Mouse (Mus musculus) megakaryocyte, adult 5-6 weeks (primary cell): ENCODE data around the gene Ripply3. TPM values are rescaled to one million over a fixed set of nuclear protein-coding genes. Genes with fewer than 3 reads are reported as not detected.
A peak's percentile ranks its signal among the peaks of the same experiment; 100 is the strongest.
"Not testable (repeated sequence)": the region's sequence is repeated elsewhere in the genome, so short reads cannot be mapped to it uniquely, and the experiment has no call there.

ENCODE experiments used
- ATAC-seq: 2 replicates; pipeline ENCODE4 v1.8.0; 2016; ENCODE audit warnings: mild to moderate bottlenecking, inconsistent platforms; ENCODE audit not compliant: poor library complexity, severe bottlenecking
- total RNA-seq, 2 experiments: library from RNA; stranded (forward) in 1 of 2; stranded (reverse) in 1 of 2; fragments of 153-499, 151-499 nt in 1 of 2; fragments of 221-1000, 200-1000 nt in 1 of 2; gene quantifications; 2 replicates each; pipeline versions ENCODE4 v1.2.3 to v1.2.4; 2015 to 2017

The Ripply3 gene
- total RNA-seq, 2 experiments from 2014 or later, result not detected

DNA sequence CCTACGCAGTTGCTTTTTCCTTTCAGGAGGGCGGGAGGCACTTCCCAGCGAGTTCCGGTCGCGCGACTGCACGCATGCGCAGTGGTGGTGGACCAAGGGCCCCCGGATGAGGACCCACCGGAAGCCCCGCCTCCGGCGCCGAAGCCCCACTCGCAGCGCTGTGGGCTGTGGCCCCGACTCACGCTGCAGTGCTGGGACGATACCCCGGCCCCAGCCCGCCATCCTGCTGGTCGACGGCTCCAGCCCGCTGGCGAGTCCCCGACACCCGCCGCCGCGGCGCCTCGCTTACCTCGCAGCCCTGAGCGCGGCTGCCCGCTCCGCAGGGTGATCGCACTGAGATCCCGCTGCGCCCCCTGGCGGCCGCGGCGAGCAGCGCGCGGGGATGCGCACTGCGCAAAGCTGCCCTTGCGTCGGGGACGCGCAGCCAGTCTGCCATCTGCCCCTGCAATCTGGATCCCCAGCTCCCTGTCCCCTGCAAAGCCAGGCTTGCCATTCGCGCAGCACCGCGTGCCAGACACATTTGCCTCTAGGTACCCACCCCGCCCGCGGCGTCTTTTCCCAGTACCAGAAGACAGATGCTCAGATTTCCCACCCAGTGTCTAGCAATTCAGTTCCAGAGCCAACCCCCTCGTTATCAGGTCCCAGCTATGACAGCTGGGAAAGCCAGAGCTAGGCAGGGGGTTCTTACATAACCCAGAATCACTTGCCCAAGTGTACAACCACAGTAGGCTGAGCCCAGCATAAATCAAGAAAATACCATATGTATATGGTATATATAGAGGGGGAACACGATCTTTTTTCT is 14.8 kb upstream of the Ripply3 start, which contains the start of gene Hlcs:
Gene Hlcs (minus strand): TSS at position 343 of the 802 bp plus-strand sequence.
- ATAC-seq, result peak; percentile 86

DNA sequence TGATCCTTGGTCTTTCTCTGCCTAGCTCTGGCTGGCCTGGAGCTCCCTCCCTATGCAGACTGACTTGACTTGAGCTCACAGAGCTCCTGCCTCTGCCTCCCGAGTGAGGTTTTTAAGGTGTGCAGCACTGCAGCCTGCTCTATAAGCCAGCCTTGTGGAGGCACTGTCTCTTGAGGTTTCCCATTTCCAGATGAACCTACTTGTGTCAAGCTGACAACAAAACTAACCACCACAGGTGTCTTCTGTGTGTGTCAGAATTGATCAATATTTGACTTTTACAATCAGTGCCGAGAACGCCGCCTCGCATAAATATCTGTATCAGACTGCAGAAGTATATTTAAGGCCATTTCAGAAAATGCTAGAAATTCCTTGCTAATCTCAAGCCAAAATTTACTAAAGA is 13.6 kb upstream of the Ripply3 start:
- ATAC-seq, result no peak

DNA sequence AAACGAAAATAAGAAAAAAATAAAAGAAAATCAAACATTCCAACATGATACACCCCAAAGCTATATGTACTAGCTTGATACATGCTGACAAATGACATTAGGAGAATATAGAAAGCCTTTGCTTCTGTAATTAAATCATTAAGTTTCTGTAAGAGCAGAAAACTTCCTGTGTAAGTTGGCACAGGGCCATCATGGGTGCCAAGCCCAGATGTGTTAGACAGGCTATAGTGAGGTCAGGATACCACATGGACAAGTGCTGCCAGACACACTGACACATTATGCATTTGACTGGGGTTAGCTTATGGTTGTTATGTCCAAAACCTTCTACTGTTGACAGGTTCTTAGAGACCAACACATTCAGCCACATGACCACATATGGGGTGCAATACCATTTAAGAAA is 13.0 kb upstream of the Ripply3 start:
- no peak for ATAC-seq

DNA sequence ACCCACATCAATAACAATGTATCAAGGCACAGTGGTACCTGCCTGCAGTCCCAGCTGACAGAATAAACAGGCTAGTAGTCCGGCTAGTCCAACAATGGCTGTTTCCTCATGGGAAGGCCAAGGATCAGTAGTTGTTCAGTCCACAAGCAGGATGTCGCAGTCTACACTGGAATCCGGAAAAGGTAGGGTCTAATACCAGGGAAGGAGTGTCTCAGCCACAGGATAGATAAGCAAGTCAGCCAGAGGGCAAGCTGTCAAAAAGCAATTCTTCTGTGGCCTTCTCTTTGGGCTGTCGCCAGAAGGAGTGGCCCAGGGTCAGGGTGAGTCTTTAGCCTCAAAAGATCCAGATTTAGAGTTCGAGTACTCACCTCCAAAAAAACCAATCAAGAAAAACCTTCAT is 10.5 kb upstream of the Ripply3 start:
- no peak for ATAC-seq

DNA sequence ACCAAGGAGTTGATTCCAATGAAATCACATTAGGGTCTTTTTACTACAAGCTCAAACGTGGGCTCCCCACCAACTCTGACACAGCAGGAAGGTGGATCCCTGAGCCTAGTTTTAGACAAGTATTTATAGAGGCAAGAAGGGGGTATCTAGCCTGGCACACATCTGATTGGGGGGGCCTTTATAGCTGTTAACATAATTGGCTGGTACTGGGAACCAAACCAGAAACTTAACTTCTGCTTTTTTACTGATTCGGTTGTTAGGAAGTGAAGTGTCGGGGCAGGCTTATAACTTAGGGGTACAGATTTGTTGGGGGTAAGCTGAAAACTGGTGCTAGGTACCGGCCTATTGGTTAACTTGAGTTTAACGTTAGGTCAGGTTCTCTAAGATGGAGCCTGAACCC is 8.0 kb upstream of the Ripply3 start:
- no peak for ATAC-seq

DNA sequence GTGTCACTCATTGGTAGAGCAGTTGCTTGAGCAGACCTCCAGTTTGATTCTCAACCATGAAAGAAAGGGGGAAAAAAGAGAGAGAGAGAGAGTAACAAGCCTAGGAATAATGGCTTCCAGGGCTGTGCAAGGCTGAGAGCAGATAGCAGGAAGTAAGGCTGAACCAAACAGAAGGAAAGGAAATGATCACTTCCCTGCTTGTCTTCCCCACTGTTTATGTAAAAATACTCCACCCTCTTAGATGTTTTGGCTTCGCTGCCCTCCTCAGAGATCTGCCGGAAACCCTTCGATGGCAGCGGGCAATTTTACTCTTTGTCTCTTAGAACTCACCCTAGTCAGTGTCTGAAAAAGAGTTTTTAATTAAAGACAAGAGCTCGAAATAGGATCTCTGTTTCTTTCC is 4.5 kb upstream of the Ripply3 start:
- ATAC-seq, result no peak

DNA sequence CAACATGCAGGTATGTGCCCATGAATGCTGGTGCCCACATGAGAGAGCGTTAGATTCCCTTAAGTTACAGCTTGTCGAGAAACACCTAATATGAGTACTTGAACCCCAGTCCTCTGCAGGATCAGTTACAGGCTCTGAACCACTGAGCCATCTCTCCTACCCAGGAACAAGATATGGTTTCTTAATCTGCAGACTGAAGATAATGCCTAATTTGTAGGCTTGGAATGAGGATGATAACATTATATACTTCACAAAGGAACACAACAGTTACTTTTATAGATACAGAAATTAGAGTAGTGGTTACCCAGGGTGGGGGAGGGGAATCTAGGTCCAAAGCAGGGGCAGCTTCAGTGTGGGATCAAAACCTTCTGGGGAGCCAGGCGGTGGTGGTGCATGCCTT is 2.2 kb upstream of the Ripply3 start:
- no peak for ATAC-seq

DNA sequence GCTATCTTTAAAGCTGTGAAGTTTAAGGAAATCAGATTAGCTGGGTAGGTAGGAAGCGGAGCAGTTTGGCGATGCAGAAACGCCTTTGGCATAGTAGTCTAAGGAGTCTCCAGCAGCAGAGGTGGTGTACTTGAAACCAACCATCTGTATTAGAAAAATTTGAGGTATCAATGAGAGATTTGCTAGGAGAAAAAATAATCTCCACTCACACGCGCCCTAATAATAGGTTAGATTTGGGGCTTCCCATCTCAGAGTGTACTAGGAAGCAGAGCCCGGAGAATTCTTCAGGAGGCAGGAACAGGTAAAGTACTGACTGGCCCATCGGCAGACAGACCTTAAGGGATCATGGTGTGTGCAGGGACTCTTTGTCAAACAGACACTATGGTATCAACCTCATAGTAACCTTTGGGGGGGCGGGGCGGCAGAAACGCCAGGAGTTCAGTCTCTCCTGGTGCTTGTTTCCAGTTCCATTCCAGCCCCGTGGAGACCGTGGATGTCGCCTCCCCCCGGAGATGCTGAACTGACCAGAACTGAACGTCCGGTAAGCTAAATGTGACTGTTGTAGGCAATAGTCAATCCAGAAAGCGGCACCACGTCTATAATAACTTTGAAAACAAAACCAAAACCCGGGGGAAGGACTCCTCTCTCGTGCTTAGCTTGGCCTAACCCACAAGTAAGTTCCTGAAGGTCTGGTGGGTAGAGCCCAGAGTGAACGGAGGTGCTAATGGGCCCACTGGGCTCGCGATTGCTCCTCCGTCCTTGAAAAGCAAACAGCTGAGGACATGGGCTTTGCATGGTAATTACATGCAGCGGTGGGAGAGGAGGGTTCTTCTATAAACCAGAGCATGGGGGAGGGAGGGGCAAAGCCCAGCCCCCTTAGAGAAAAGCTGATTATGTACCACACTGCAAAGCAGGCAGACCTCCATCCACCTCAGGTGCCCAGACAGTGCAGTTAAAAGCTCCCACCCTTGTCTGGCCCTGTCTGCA is 954 bp downstream of the Ripply3 start:
- 0 out of 2 replicates have a peak, but pooled peaks have one; percentile 17 for ATAC-seq

DNA sequence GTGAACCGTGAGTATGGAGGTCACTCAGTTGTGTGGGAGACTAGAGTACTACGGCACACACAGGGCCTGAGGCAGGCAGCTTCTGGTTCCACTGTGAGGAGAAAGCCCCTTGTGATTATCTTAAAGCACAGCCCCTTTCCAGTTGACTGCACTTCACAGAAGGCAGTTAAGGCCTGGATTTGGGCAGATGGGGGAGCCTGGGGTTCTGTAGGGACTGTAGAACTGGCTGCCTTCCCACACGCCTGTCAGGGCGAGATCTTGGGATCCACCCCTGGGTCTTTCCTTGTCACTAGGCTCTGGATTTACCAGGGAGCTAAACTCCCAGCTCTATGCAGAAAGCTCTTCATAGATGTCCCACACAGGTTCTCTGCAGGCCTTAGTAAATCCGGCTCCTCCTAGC is 2.2 kb downstream of the Ripply3 start:
- ATAC-seq, result no peak

DNA sequence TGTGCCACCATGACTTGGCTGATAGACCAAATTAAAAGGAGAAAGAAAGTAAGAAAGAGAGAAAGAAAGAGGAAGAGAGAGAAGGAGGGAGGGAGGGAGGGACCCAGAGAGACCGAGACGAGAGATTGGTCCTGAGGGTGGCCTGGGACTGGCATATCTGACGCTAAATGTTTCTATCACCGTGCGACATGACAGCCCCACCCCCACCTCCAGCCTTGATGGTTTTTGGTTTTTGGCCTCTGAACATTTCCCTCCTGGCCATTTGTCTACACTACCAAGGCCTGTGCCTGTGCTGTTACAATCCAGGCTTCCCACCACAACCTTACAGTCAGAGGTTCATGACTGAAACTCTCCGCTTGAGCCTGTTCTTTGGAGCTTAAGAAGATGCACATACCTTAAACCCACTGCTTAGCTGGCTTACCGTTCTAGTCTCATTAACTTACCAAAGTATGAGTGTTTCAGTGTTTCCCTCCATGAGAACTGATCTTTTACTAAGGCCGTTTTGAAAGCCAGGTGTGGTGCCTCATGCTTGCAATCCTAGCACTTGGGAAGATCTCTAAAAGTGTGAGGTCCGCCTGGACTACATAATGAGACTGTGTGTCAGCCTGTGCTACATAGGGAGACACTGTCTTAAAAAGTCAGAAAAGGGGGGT is 3.1 kb downstream of the Ripply3 start:
- no peak for ATAC-seq

DNA sequence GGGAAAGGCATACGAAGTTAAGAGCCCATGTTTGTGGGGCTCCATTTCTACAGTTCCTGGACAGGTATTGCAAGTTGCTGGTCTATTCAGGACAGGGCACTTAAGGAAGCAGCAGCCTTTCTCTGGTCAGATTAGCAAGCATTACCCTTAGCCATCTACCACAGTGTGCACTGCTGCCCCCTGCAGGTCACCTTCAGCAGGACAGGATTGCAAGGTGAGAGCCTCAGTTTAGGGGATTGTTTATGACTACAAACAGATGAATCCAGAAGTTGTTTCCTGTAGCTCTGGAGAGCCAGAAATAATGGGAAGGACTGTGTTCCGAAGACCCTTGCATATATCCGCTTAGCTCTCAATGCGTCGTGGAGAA is 3.6 kb downstream of the Ripply3 start:
- ATAC-seq, result peak; percentile 76

DNA sequence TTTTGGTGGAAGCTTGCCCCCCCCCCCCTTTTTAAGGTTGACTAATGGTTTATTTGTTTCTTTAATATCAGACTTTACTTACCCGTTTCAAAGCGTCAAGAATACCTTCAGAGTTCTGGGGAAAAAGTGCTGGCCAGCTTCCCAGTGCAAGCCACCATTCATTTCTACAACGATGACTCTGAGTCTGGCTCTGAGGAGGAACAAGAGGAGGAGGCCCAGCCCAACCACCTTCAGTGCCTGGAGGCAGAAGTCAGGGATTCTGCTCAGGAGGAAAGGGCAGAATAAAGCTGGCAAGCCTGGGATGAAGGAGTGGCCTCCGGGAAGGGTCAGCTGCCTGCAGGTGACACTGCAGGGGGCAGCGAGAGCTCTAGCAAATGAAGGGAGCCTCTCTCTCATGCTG is 7.4 kb downstream of the Ripply3 start:
- no peak for ATAC-seq

DNA sequence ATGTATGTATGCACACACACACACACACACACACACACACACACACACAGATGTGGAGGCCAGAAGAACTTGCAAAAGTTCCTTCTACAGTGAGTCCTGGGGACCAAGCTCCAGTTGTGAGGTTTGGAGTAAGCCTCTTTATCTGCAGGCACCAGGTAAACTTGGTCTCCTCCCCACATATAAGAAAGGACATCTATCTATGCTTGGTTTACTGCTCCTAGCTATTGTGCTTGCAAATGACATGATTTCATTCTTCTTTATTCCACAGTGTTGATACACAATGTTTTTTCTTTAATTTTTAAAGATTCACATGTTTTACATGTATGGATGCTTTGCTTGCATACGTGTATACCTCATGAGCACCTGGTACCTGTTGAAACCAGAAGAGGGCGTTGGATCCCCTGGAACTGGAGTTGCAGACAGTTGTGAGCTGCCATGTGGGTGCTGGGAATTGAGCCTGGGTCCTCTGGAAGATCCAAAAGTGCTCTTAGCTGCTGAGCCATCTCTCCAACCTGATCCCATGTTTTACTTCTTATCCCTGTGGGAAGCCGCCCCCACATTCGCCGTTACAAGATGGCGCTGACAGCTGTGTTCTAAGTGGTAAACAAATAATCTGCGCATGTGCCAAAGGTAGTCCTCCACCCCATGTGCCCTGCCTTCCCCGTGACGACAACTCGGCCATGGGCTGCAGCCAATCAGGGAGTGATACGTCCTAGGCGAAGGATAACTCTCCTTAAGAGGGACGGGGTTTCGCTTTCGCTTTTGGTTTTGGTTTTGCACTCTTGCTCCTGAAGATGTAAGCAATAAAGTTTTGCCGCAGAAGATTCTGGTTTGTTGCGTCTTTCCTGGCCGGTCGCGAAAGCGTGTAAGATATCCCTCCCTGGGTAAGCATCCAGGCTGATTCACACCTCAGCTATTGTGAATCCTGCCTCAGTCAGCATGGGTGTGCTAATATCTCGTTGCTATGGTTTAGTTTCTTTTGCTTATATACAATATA is 11.2 kb downstream of the Ripply3 start:
- ATAC-seq, result not testable (repeated sequence)

DNA sequence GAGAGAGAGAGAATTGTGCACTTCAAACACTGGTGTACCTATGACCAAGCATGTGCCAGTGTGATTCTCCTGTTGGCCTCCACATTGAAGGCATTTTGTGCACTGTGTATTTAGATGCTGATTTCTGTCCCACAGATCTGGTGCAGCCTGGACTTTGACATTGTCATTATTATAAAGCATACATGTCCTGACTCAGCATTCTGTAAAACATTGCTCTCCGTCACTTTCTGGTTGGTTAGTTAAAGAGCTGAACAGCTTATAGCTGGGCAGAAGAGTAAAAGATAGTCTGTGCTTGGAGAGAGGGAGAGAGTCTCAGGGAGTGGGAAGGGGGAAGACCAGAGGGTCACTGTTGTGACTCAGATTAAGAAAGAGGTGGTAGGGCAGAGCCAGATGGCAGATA is 17.5 kb downstream of the Ripply3 start:
- ATAC-seq, result no peak

DNA sequence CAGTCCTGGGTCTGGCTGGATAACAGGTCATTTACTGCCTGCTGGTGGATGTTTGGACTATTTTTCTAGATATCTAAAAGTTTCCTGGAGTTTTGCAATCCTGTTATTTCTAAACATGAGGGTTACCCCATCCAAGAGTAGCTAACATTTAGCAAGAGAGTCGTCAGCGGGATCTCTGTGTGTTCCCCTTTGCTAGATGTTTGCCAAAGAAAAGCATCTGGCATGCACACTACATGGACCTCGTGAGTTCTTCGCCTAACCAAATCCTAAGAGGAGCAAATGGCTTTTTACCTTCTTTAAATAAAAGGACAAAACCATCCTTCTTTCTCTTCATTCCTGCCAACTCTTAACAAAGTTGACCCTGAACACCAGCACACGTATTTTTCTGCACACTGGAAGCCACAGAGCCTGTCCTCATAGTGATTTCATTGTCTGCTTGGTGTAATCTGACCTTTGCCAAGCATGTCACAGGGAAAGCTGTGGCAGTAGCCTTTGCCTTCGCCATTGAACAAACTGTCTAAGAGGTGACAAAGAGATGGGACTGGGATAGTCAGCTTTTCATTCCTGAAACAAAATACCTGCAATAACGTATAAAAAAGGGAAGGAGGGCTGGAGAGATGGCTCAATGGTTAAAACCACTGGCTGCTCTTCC is 19.0 kb downstream of the Ripply3 start:
- peak; percentile 30; the same call in 1 of the 2 replicates for ATAC-seq

DNA sequence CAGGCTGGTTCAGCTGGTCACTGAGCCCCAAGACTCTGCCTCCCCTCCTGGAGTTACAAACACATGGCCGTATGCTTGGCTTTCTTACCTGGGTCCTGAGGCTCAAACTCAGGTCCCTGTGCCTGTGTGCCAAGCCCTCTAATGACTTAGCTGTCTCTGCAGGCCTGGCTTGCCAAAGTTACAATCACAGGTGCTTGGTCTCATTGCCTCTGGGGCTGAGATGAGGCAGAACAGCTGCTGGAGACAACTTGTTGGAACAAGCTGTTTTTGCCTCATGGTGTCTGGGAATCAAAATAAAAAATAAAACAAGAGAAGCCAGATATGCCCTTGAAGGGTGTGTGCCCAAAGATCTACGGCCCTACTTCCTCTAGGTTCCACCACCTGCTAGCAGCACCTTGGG is 20.6 kb downstream of the Ripply3 start:
- ATAC-seq, result no peak

DNA sequence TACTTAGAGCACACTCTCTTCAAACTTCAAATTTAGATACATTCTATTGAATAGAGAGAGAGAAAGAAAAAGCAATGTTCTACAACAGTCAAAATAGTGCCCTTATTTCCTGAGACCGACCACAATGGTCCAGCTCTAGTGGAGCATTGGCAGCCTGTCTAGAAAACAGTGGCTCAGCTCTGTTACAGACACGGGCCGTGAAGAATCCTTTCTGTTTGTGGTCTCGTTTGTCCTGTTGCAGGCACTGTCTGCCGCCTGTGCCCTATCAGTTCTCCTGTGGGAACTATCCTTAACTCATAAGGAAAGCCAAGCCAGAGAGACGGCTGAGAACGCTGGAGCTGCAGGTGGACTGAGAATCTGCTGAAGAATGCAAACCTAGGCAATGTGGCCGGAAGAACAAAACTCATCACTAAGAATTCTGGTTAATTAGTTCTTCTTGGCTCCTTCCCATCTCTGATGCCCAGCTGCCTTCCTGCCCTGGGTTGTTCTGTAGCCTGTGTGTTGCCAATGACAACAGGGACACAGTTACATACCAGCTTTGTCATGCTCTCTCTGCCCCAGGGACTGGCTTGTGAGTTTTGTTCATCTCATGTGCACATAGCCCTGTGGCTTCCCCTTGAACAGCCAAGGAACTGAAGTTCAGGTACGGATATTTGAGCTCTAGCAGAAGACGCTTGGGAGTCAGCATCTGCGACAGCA is 21.5 kb downstream of the Ripply3 start:
- no peak for ATAC-seq

DNA sequence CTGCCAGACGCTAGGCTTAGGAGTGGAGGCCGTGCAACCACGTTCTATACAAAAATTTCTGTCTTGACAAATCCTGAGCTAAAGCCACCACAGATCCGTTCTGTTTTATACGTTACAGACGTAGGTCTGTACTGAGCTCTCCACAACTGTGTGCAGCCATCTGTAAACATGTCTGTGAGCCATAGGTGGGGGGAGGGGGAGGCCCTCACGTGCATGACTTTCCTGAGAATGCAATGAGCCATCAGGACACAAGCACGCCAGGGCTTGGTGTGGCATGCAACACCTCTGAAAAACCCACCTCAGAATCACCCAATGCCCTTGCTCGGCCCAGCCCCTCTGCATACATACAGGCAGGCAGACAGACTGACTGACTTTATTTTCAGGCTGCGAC is 22.1 kb downstream of the Ripply3 start:
- ATAC-seq, result no peak

DNA sequence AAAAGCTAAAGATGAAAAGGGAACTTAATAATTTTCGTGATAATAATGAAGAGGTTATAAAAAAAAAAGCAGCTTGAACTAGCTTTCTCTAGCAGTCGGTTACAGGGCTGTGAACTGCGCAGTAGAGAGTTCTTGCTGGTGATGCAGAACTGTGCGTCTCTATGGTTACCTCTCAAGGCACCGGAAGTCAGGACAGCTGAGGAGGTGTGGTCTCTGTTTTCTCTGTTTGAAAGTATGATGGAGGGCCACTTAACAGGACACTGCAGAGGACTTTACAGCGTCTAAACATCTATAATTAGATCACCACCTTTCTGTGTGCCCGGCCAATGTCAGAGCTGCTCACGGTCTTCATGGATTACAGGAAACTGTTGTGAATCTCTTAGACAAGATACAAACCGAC is 26.2 kb downstream of the Ripply3 start:
- peak; percentile 43; the same call in 1 of the 2 replicates for ATAC-seq
